In genomic region chr2:25331470-25331869, GRCm38 (mm10) we compare ENCODE assay signal across 8 mouse cellular contexts. TPM values are rescaled to one million over a fixed set of nuclear protein-coding genes. Genes with fewer than 3 reads are reported as not detected.
DNase-seq lines count a peak whose midpoint lies in the region; ATAC-seq and TF ChIP-seq lines count a peak whose summit lies in the region.

No protein-coding gene starts in this region.

- no peak for DNase-seq in forebrain, embryonic 14.5 days (ENCODE audit: low spot score)
- no peak for DNase-seq in right cerebral cortex, postnatal 10 days (ENCODE audit: low spot score in 2 of 2)
- no peak for DNase-seq in adrenal gland, postnatal 4 days (ENCODE audit: low spot score in 2 of 2)
- DNase-seq in adrenal gland, adult 2 months = no peak

- peaks cover 27% of the 10 kb centered on the region for H3K79me3 ChIP-seq in C2C12 (ENCODE audit: low read depth)

- H3K4me1 ChIP-seq in erythroblast, embryonic 14.5 days (ENCODE audit: control insufficient read depth) = peaks cover 39% of the 10 kb centered on the region
- peaks cover 13% of the 10 kb centered on the region for H3K4me1 ChIP-seq in forebrain, embryonic 14.5 days (ENCODE audit: control insufficient read depth, insufficient read depth, low read length)
- H3K4me1 ChIP-seq in liver, embryonic 15.5 days (replicated peaks) = peaks cover 34% of the 10 kb centered on the region

- no peak for TF ChIP-seq CTCF in C2C12 (IDR thresholded peaks at IDR 0.05; ENCODE audit: control insufficient read depth, insufficient read depth, insufficient read length)

- H3ac ChIP-seq in C2C12 (ENCODE audit: control insufficient read depth, insufficient read length, low read depth) = no peak overlapping the region

- no peak overlapping the region for H3K27ac ChIP-seq in forebrain, embryonic 14.5 days (ENCODE audit: low read depth, low read length)
- peak overlapping the region; percentile 90; the same call in 1 of the 2 replicates for H3K27ac ChIP-seq in liver, embryonic 15.5 days (replicated peaks)

- H3K9ac ChIP-seq in forebrain, embryonic 14.5 days (ENCODE audit: low read length) = peak overlapping the region; percentile 92
- peak overlapping the region; percentile 94 for H3K9ac ChIP-seq in liver, embryonic 15.5 days

- no peak for ATAC-seq in erythroblast, adult 5-6 weeks (replicated peaks; ENCODE audit: low FRiP score, poor library complexity, severe bottlenecking)
- no peak for ATAC-seq in forebrain, embryonic 14.5 days
- no peak for ATAC-seq in liver, embryonic 15.5 days (ENCODE audit: insufficient read depth)

- 65% methylated on average over 9 of the region's 9 CpGs for WGBS in forebrain, embryonic 14.5 days
- 42% methylated on average over 9 of the region's 9 CpGs for WGBS in liver, embryonic 15.5 days (ENCODE audit: insufficient replicate concordance)

- no peaks in the 10 kb centered on the region for H3K9me3 ChIP-seq in erythroblast, embryonic 14.5 days (ENCODE audit: control insufficient read depth, low read length)
- H3K9me3 ChIP-seq in forebrain, embryonic 14.5 days (replicated peaks; ENCODE audit: control insufficient read depth, low read length) = no peaks in the 10 kb centered on the region
- no peaks in the 10 kb centered on the region for H3K9me3 ChIP-seq in liver, embryonic 15.5 days (replicated peaks)

- peaks cover 32% of the 10 kb centered on the region for H3K36me3 ChIP-seq in erythroblast, embryonic 14.5 days (ENCODE audit: control insufficient read depth)
- H3K36me3 ChIP-seq in C2C12 (ENCODE audit: control insufficient read depth, insufficient read depth) = peaks cover 28% of the 10 kb centered on the region
- H3K36me3 ChIP-seq in forebrain, embryonic 14.5 days (ENCODE audit: control insufficient read depth, insufficient read depth, low read length) = peaks cover 26% of the 10 kb centered on the region
- peaks cover 25% of the 10 kb centered on the region for H3K36me3 ChIP-seq in liver, embryonic 15.5 days (replicated peaks)

- peaks cover 7% of the 10 kb centered on the region for H3K27me3 ChIP-seq in erythroblast, embryonic 14.5 days (ENCODE audit: control insufficient read depth)
- H3K27me3 ChIP-seq in C2C12 (ENCODE audit: control insufficient read depth, insufficient read depth, insufficient read length) = peaks cover 3% of the 10 kb centered on the region
- no peaks in the 10 kb centered on the region for H3K27me3 ChIP-seq in forebrain, embryonic 14.5 days (replicated peaks; ENCODE audit: control insufficient read depth, insufficient read depth, low read length)
- no peaks in the 10 kb centered on the region for H3K27me3 ChIP-seq in liver, embryonic 15.5 days

- H3K4me2 ChIP-seq in forebrain, embryonic 14.5 days (ENCODE audit: low read length) = peak overlapping the region; percentile 70
- H3K4me2 ChIP-seq in liver, embryonic 15.5 days = peak overlapping the region; percentile 92

- H3K4me3 ChIP-seq in erythroblast, embryonic 14.5 days (replicated peaks) = peak overlapping the region; percentile 85
- peak overlapping the region; percentile 99 for H3K4me3 ChIP-seq in C2C12 (ENCODE audit: insufficient read depth, poor library complexity, severe bottlenecking)
- H3K4me3 ChIP-seq in forebrain, embryonic 14.5 days (ENCODE audit: low read depth, low read length) = peak overlapping the region; percentile 89
- peak overlapping the region; percentile 95 for H3K4me3 ChIP-seq in liver, embryonic 15.5 days (replicated peaks)

- H3K79me2 ChIP-seq in C2C12 (ENCODE audit: control insufficient read depth, insufficient read depth) = peaks cover 44% of the 10 kb centered on the region

TF ChIP-seq in C2C12, 6 proteins besides CTCF, POLR2A, EP300 and RAD21:
- TF ChIP-seq MAX (IDR thresholded peaks at IDR 0.05) (no peak), CEBPB (IDR thresholded peaks at IDR 0.05; ENCODE audit: low read depth) (no peak), MYOG (IDR thresholded peaks at IDR 0.05; ENCODE audit: control insufficient read depth, extremely low read depth, insufficient read length) (no peak), MYOD1 (IDR thresholded peaks at IDR 0.05; ENCODE audit: control insufficient read depth, insufficient read length, low read depth) (no peak), USF1 (IDR thresholded peaks at IDR 0.05; ENCODE audit: low read depth) (no peak), FOSL1 (IDR thresholded peaks at IDR 0.05; ENCODE audit: insufficient read depth, low read length, poor library complexity, severe bottlenecking) (no peak)

RNA-seq across cellular contexts. Expression of gene Man1b1, which starts 0.7 kb away (rescaled TPM):
- 0.86 and 1.3 TPM in 2 replicates for polyA plus RNA-seq in erythroblast, embryonic 14.5 days (2012)
- 4.6 and 11.1 TPM in 2 replicates for total RNA-seq in erythroblast, adult 5-6 weeks (2015; ENCODE audit: low replicate concordance)
- total RNA-seq in erythroblast, adult 5-6 weeks (2017; ENCODE audit: low replicate concordance) = 13.2 and 28.3 TPM in 2 replicates
- 38.0 TPM for polyA plus RNA-seq in C2C12 (2012; fragmentation: generic; extraction: Trizol)
- 69.5 and 87.7 TPM in 2 replicates for polyA plus RNA-seq in forebrain, embryonic 14.5 days (2014; fragmentation: Nextera tagmentation; extraction: Ambion mirVana)
- 15.9 and 17.1 TPM in 2 replicates for polyA plus RNA-seq in liver, embryonic 15.5 days (2015; fragmentation: Nextera tagmentation; extraction: Ambion mirVana)
- 10 to 100 TPM; 57.5 to 62.5 TPM for total RNA-seq in adrenal gland, postnatal 4 days (2021)
- total RNA-seq in adrenal gland, adult 2 months (2021) = 10 to 100 TPM; 53.6 to 59.9 TPM
- 10.3 and 13.5 TPM in 2 replicates for polyA plus RNA-seq in adrenal gland, adult 2 months (2012; rRNA removed)

RNA-seq across cellular contexts. Expression of gene Grin1, which starts 12.5 kb away (rescaled TPM):
- not detected in 2 replicates for polyA plus RNA-seq in erythroblast, embryonic 14.5 days (2012)
- not detected in 2 replicates for total RNA-seq in erythroblast, adult 5-6 weeks (2015; ENCODE audit: low replicate concordance)
- total RNA-seq in erythroblast, adult 5-6 weeks (2017; ENCODE audit: low replicate concordance) = not detected in 2 replicates
- polyA plus RNA-seq in C2C12 (2012; fragmentation: generic; extraction: Trizol) = 0.02 TPM
- 17.0 and 21.1 TPM in 2 replicates for polyA plus RNA-seq in forebrain, embryonic 14.5 days (2014; fragmentation: Nextera tagmentation; extraction: Ambion mirVana)
- not detected in 2 replicates for polyA plus RNA-seq in liver, embryonic 15.5 days (2015; fragmentation: Nextera tagmentation; extraction: Ambion mirVana)
- total RNA-seq in adrenal gland, postnatal 4 days (2021) = 10 to 100 TPM; 15.0 to 15.2 TPM
- 10 to 100 TPM in 1 of 2 experiments, 1 to 10 TPM in 1; 8.3 to 13.3 TPM for total RNA-seq in adrenal gland, adult 2 months (2021)
- polyA plus RNA-seq in adrenal gland, adult 2 months (2012; rRNA removed) = 15.3 and 16.4 TPM in 2 replicates

RNA-seq across cellular contexts. Expression of gene Dpp7, which starts 24.7 kb away (rescaled TPM):
- polyA plus RNA-seq in erythroblast, embryonic 14.5 days (2012) = 0.24 and 0.76 TPM in 2 replicates
- total RNA-seq in erythroblast, adult 5-6 weeks (2015; ENCODE audit: low replicate concordance) = 13.3 TPM in 1 of 2 replicates, not detected in the other
- total RNA-seq in erythroblast, adult 5-6 weeks (2017; ENCODE audit: low replicate concordance) = 2.6 TPM in 1 of 2 replicates, not detected in the other
- 22.4 TPM for polyA plus RNA-seq in C2C12 (2012; fragmentation: generic; extraction: Trizol)
- polyA plus RNA-seq in forebrain, embryonic 14.5 days (2014; fragmentation: Nextera tagmentation; extraction: Ambion mirVana) = 21.3 and 21.4 TPM in 2 replicates
- polyA plus RNA-seq in liver, embryonic 15.5 days (2015; fragmentation: Nextera tagmentation; extraction: Ambion mirVana) = 11.5 and 14.7 TPM in 2 replicates
- total RNA-seq in adrenal gland, postnatal 4 days (2021) = 10 to 100 TPM; 32.1 to 33.9 TPM
- total RNA-seq in adrenal gland, adult 2 months (2021) = 10 to 100 TPM; 34.2 to 38.5 TPM
- polyA plus RNA-seq in adrenal gland, adult 2 months (2012; rRNA removed) = 47.1 and 55.0 TPM in 2 replicates

RNA-seq across cellular contexts. Expression of gene Uap1l1, which starts 34.0 kb away (rescaled TPM):
- 0.04 and 0.17 TPM in 2 replicates for polyA plus RNA-seq in erythroblast, embryonic 14.5 days (2012)
- total RNA-seq in erythroblast, adult 5-6 weeks (2015; ENCODE audit: low replicate concordance) = 7.7 and 13.3 TPM in 2 replicates
- total RNA-seq in erythroblast, adult 5-6 weeks (2017; ENCODE audit: low replicate concordance) = 0.51 and 3.9 TPM in 2 replicates
- 96.6 TPM for polyA plus RNA-seq in C2C12 (2012; fragmentation: generic; extraction: Trizol)
- polyA plus RNA-seq in forebrain, embryonic 14.5 days (2014; fragmentation: Nextera tagmentation; extraction: Ambion mirVana) = 5.8 and 7.8 TPM in 2 replicates
- 15.1 and 15.4 TPM in 2 replicates for polyA plus RNA-seq in liver, embryonic 15.5 days (2015; fragmentation: Nextera tagmentation; extraction: Ambion mirVana)
- total RNA-seq in adrenal gland, postnatal 4 days (2021) = 10 to 100 TPM; 18.6 to 24.0 TPM
- total RNA-seq in adrenal gland, adult 2 months (2021) = 10 to 100 TPM; 15.0 to 22.7 TPM
- 28.4 and 41.5 TPM in 2 replicates for polyA plus RNA-seq in adrenal gland, adult 2 months (2012; rRNA removed)

RNA-seq across cellular contexts. Expression of gene Sapcd2, which starts 40.7 kb away (rescaled TPM):
- 10.3 and 12.6 TPM in 2 replicates for polyA plus RNA-seq in erythroblast, embryonic 14.5 days (2012)
- total RNA-seq in erythroblast, adult 5-6 weeks (2015; ENCODE audit: low replicate concordance) = 3.3 and 8.8 TPM in 2 replicates
- 0.98 and 8.0 TPM in 2 replicates for total RNA-seq in erythroblast, adult 5-6 weeks (2017; ENCODE audit: low replicate concordance)
- polyA plus RNA-seq in C2C12 (2012; fragmentation: generic; extraction: Trizol) = 25.8 TPM
- 27.8 and 28.9 TPM in 2 replicates for polyA plus RNA-seq in forebrain, embryonic 14.5 days (2014; fragmentation: Nextera tagmentation; extraction: Ambion mirVana)
- polyA plus RNA-seq in liver, embryonic 15.5 days (2015; fragmentation: Nextera tagmentation; extraction: Ambion mirVana) = 18.5 and 19.5 TPM in 2 replicates
- total RNA-seq in adrenal gland, postnatal 4 days (2021) = 1 to 10 TPM; 9.3 to 9.4 TPM
- total RNA-seq in adrenal gland, adult 2 months (2021) = under 1 TPM in 1 of 2 experiments, not detected in 1; 0.23 TPM
- polyA plus RNA-seq in adrenal gland, adult 2 months (2012; rRNA removed) = 3.9 and 4.4 TPM in 2 replicates

Comparison
In these comparisons a context has a peak if more than half of its experiments do, and no peak if none do; other contexts are left out.
1. RNA of gene Grin1, which starts 12.5 kb away (polyA plus RNA-seq): 17.0 to 21.1 TPM in forebrain, embryonic 14.5 days and 15.3 to 16.4 TPM in adrenal gland, adult 2 months; 0.02 TPM in C2C12 (single experiment), not detected in erythroblast, embryonic 14.5 days and not detected in liver, embryonic 15.5 days; every median in the first group is over 10 times any median in the second.
2. Peak in every context shown above with its lines, with median percentiles within 50 percentile points of each other: H3K4me3 ChIP-seq.